Mouse (Mus musculus) CD4-positive, CD25-positive, alpha-beta regulatory T cell, adult 4 months (primary cell): ENCODE measurements at regions not wholly inside any gene's neighbourhood (a gene's known extent, or its start where the extent isn't known, plus 50 kb on each side); places are given as distances from the start of the nearest gene placed in this dataset.

Experiments
- ATAC-seq: one replicate; pipeline ENCODE4 v1.8.0; 2017

DNA sequence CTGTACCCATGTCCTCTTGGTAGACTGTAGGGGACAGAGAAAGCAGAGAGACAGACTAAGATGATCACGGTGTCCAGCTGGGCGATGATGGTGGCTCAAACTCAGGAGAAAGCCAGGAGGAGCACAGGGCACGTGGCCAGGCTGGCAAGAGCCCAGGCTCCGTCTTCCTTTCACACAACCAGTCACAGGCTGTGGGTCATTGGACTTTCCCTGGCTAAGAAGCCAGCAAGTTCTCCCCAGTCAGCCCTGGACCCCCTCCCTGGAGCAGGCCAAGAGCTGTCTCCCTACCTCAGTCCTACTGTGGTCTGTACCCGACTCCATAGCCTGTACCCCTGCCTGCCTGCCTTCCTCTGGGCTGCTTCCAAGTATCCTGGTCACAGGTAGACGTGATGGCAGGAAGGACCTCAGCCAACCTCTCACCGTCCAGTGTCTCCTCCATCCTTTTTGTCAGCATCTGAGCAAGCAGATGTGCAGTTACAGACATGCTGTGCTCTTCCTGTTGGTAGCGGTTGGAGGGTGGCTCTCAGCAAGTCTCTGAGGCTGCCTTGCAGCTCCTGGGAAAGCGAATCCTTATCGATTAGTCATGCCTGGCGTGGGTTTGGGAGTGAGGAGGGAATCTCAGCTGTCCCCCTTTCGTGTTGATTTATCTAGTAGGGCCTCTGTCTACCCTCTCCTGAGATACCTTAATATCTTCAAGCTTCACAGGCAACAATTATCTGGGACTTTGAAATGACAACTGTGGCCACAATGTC lies 63.4 kb upstream of the Tmem189 start:
- no peak for ATAC-seq

DNA sequence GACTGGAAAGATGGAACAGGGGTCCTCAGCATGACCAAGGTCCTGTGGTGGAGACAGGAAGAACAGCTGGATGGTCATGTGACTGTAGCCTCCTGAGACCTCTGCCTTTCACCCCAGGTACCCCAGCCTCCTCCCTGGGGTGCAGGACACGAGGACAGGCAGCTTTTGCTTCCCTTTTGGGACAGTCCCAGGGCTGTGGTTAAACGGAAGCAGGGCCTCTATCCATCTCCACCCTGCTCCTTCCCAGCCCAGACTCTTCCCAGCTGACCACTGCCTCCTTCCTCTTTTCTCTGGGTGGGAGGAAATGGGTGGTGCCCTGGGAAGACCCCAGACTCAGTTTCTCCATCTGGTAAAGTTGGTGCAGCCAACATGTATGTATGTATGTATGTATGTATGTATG lies 62.0 kb upstream of the Tmem189 start:
- ATAC-seq = no peak

DNA sequence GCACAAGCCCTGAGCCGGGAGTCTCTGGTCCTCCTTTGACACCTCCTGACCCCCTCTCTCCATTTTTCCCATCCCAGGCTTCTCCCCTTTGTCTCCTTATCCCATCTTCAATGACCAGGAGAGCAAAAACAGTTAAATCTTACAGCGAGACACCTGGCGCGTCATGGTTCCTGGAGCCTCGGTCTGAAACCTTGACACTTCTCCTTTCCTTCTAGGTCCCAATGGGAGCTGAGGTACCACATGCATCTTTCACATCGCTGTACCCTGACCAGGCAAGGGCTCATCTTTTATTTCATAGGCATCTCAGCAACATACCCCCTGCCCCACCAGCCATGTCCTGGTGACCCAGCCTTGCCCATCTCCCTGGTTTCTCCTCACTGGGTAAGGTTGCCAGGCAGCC lies 58.7 kb upstream of the Tmem189 start:
- ATAC-seq = no peak

- no peak for ATAC-seq
These were observed 57.7 kb upstream of the Tmem189 start for GRCm38 (mm10) chr2:167747164-167747843.

DNA sequence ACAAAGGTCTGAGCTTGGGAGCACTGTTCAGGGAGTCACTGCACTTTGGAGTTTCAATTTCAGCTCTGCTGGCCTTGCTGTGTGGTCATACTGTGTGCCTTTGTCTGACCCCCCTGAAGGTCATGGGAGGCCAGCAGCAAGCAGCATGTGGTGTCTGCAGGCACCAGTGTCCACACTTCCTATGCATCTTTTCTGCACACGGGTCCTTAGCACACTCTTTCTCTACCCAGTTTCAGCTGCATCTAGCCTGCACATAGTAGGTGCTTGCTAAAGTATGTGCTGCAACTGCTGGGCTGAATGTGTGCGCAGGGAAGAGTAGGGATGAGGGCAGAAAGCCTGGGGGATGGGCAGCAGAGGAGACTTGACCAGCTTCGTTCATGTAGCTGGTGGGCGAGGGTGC lies 56.7 kb upstream of the Tmem189 start:
- no peak for ATAC-seq

GRCm38 (mm10) chr2:167745409-167745808 lies 55.8 kb upstream of the Tmem189 start:
- ATAC-seq = no peak

DNA sequence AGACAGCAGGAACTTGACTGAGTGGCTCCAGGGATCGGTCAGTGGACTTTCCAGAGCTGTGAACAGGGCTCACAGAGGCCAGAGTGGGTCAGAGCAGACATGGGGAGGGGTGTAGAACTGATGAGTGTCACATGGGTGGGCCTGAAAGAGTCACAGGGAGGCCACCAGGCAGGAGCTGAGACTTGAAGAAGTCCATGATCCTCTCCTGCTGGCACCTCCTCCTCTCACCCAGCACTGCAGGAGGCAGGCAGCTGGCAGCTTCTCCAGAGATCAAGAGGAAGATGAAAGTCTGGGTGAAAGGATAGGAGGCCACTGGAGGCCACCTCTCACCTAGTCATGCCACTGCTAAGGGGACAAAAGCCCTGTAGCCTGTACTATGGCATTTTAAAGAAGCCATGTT lies 54.5 kb upstream of the Tmem189 start:
- no peak for ATAC-seq

GRCm38 (mm10) chr2:167742479-167742878 lies 52.9 kb upstream of the Tmem189 start:
- ATAC-seq = peak; percentile 88

DNA sequence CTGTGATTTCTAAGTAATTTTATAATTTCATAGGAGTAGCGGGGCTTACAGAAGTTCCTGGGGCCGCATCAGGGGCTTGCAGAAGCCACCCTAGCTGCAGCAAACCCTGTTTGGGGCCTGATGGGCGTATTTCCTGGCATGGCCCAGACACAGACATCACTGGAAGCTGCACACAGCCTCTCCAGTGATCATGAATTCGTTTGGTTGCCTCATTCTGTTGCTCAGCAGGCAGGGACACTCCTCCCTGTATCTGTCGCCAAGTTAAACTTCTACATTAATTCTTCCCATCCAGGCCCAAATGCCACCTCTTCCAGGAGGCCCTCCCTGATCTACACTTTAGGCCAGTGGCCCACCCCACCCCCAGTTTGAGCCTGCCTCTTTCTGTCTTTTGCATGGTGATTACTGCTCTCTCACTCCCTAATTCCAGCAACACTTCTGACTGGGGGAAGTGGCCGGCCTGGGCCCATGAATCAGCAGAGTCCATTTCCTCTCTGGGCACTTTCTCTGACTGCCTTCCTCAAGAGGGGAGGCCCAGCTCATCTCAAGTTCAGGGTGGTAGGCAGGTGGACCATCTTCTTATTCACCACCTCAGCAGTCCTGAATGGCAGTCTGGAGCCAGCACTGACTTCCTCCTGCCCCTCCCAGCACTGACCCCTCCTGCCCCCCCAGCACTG lies 51.0 kb upstream of the Tmem189 start:
- no peak for ATAC-seq
